In the genomic region with DNA sequence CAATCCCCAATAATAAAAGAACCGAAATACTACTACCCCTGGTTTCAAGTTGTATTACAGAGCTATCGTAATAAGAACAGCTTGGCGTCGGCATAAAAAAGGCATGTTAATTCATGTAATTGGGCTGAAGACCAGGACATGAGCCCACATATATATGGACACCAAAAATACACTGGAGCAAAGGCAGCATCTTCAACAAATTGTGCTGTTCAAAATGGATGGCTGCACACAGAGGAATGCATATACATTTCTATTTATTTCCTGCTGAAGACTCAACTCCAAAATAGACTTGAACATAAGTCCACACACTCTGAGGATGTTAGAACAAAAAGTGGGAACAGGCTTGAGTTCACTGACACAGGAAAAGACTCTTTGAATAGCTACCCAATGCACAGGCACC, we compare ENCODE assay signal across 23 mouse cellular contexts. TPM values are rescaled to one million over a fixed set of nuclear protein-coding genes. Genes with fewer than 3 reads are reported as not detected.
A peak's percentile ranks its signal among the peaks of the same experiment; 100 is the strongest.
DNase-seq lines count a peak whose midpoint lies in the region; ATAC-seq lines count a peak whose summit lies in the region.
"Had no signal": no experiment of that assay in that cellular context is flagged by ENCODE, and none has a peak within 500 bp of the region (broad histone marks: within the 10 kb centered on the region; RNA-seq: fewer than 3 reads in every experiment).

No protein-coding gene starts in this region.

- H3K9ac ChIP-seq in liver, embryonic 11.5 days (ENCODE audit: low read depth, low read length), result no peak overlapping the region

- 90% methylated on average over 4 of the region's 4 CpGs for WGBS in liver, embryonic 11.5 days

- no peak for DNase-seq in frontal cortex, postnatal 14 days (ENCODE audit: low spot score in 2 of 2)
- DNase-seq in testis, postnatal 10 days (ENCODE audit: low spot score), result peak; percentile 12
- no peak for DNase-seq in testis, postnatal 14 days (ENCODE audit: low spot score)
- DNase-seq in telencephalon, adult 2 months (ENCODE audit: low read depth, low spot score), result peak; percentile 15
- DNase-seq in liver, embryonic 11.5 days (ENCODE audit: low spot score), result no peak
- DNase-seq: adrenal gland, adult 2 months; adrenal gland, adult 8-10 months; adrenal gland, postnatal 10 days; adrenal gland, postnatal 14 days; adrenal gland, postnatal 25 days; adrenal gland, postnatal 36 days; B cell, adult 2 months; cerebellum, adult 11 months; cerebellum, adult 11-12 months; cerebellum, adult 18-20 months had no signal

- no peak overlapping the region for H3K4me2 ChIP-seq in liver, embryonic 11.5 days

- ATAC-seq in frontal cortex, adult (ENCODE audit: low TSS enrichment), result peak; percentile 52
- ATAC-seq in liver, embryonic 11.5 days (replicated peaks; ENCODE audit: low FRiP score), result no peak
- ATAC-seq: activated CD4-positive, CD25-positive, alpha-beta regulatory T cell, adult 4 months; CD4-positive, CD25-positive, alpha-beta regulatory T cell, adult 4 months; Patski had no signal

- H3K27me3 ChIP-seq in liver, embryonic 11.5 days (replicated peaks; ENCODE audit: control insufficient read depth, insufficient read depth, low read length), result no peaks in the 10 kb centered on the region
- H3K27me3 ChIP-seq: CH12.LX had no signal

- H3K9me3 ChIP-seq in liver, embryonic 11.5 days (ENCODE audit: control insufficient read depth, low read length), result no peaks in the 10 kb centered on the region
- H3K9me3 ChIP-seq: G1E had no signal

- H3K27ac ChIP-seq in liver, embryonic 11.5 days (ENCODE audit: low read depth, low read length), result no peak overlapping the region

- no peak overlapping the region for H3K4me3 ChIP-seq in liver, embryonic 11.5 days (ENCODE audit: low read depth, low read length)

- no peaks in the 10 kb centered on the region for H3K36me3 ChIP-seq in liver, embryonic 11.5 days (ENCODE audit: control insufficient read depth, insufficient read depth, low read length)
- H3K36me3 ChIP-seq: G1E had no signal

- H3K4me1 ChIP-seq in liver, embryonic 11.5 days (replicated peaks; ENCODE audit: control insufficient read depth, insufficient read depth, low read length), result no peaks in the 10 kb centered on the region

RNA-seq across cellular contexts. Expression of gene Itgad, which starts 9.8 kb away (rescaled TPM):
- not detected in 2 replicates for polyA plus RNA-seq in liver, embryonic 11.5 days (2014; fragmentation: Nextera tagmentation; extraction: Ambion mirVana)
- polyA plus RNA-seq: brain, embryonic 14.5 days; C2C12; Patski had no signal

RNA-seq across cellular contexts. Expression of gene Itgax, which starts 34.7 kb away (rescaled TPM):
- polyA plus RNA-seq in liver, embryonic 11.5 days (2014; fragmentation: Nextera tagmentation; extraction: Ambion mirVana), result 0.12 and 0.18 TPM in 2 replicates
- polyA plus RNA-seq: activated CD4-positive, CD25-positive, alpha-beta regulatory T cell, adult 4 months; C2C12; CD4-positive, CD25-positive, alpha-beta regulatory T cell, adult 4 months; G1E had no signal

RNA-seq across cellular contexts. Expression of gene Cox6a2, which starts 42.2 kb away (rescaled TPM):
- polyA plus RNA-seq in liver, embryonic 11.5 days (2014; fragmentation: Nextera tagmentation; extraction: Ambion mirVana), result 2.3 and 6.3 TPM in 2 replicates
- polyA plus RNA-seq: activated CD4-positive, CD25-positive, alpha-beta regulatory T cell, adult 4 months had no signal

Comparison
In these comparisons a context has a peak if more than half of its experiments do, and no peak if none do; other contexts are left out.
1. DNase-seq: peak in testis, postnatal 10 days (single experiment) and telencephalon, adult 2 months (single experiment); none in frontal cortex, postnatal 14 days (0 of 2), testis, postnatal 14 days (single experiment) and liver, embryonic 11.5 days (single experiment).